21 mouse cellular contexts compared by ENCODE assay signal in genomic region chr5:117292547-117292946, GRCm38 (mm10). TPM values are rescaled to one million over a fixed set of nuclear protein-coding genes. Genes with fewer than 3 reads are reported as not detected.
DNase-seq lines count a peak whose midpoint lies in the region; ATAC-seq lines count a peak whose summit lies in the region.
"Had no signal": no experiment of that assay in that cellular context is flagged by ENCODE, and none has a peak within 500 bp of the region (broad histone marks: within the 10 kb centered on the region; RNA-seq: fewer than 3 reads in every experiment).

No protein-coding gene starts in this region.

- H3K9me3 ChIP-seq in intestine, embryonic 16.5 days (ENCODE audit: control insufficient read depth, low read length): no peaks in the 10 kb centered on the region
- H3K9me3 ChIP-seq in forebrain, embryonic 14.5 days (replicated peaks; ENCODE audit: control insufficient read depth, low read length): no peaks in the 10 kb centered on the region
- H3K9me3 ChIP-seq: forebrain, embryonic 15.5 days; heart, embryonic 15.5 days; lung, embryonic 15.5 days had no signal

- DNase-seq in kidney, adult 9 months: peak; percentile 78
- DNase-seq in kidney, postnatal 10 days: no peak
- peak; percentile 93 for DNase-seq in ES-CJ7 (ENCODE audit: low read depth, low spot score)
- DNase-seq in kidney, postnatal 36 days: peak; percentile 49 to 64
- no peak for DNase-seq in thymus, postnatal 14 days
- DNase-seq in forebrain, embryonic 14.5 days (ENCODE audit: low spot score): no peak
- no peak for DNase-seq in layer of hippocampus, adult 9-10 months (ENCODE audit: low spot score)
- DNase-seq: adrenal gland, adult 8-10 months; cerebellum, adult 9-11 months; gastrocnemius, postnatal 14 days; right cerebral cortex, postnatal 4 days had no signal

- no peaks in the 10 kb centered on the region for H3K36me3 ChIP-seq in intestine, embryonic 16.5 days (ENCODE audit: control insufficient read depth, insufficient read depth, low read length)
- no peaks in the 10 kb centered on the region for H3K36me3 ChIP-seq in forebrain, embryonic 14.5 days (ENCODE audit: control insufficient read depth, insufficient read depth, low read length)
- H3K36me3 ChIP-seq: embryonic facial prominence, embryonic 12.5 days; forebrain, embryonic 15.5 days; heart, embryonic 15.5 days; lung, embryonic 15.5 days had no signal

- no peak overlapping the region for H3K4me2 ChIP-seq in intestine, embryonic 16.5 days (ENCODE audit: low read depth, low read length)
- H3K4me2 ChIP-seq in forebrain, embryonic 14.5 days (ENCODE audit: low read length): no peak overlapping the region
- H3K4me2 ChIP-seq: embryonic facial prominence, embryonic 12.5 days; forebrain, embryonic 15.5 days; heart, embryonic 15.5 days; lung, embryonic 15.5 days; midbrain, embryonic 11.5 days had no signal

- no peak overlapping the region for H3K27ac ChIP-seq in intestine, embryonic 16.5 days (ENCODE audit: low read length)
- H3K27ac ChIP-seq in forebrain, embryonic 14.5 days (ENCODE audit: low read depth, low read length): no peak overlapping the region
- H3K27ac ChIP-seq: embryonic facial prominence, embryonic 12.5 days; forebrain, embryonic 15.5 days; heart, embryonic 15.5 days; hindbrain, postnatal 0 days; layer of hippocampus, adult 2 months; lung, embryonic 15.5 days; macrophage had no signal

- H3K9ac ChIP-seq in intestine, embryonic 16.5 days (ENCODE audit: low read depth, low read length): no peak overlapping the region
- no peak overlapping the region for H3K9ac ChIP-seq in forebrain, embryonic 14.5 days (ENCODE audit: low read length)
- H3K9ac ChIP-seq: embryonic facial prominence, embryonic 12.5 days; forebrain, embryonic 15.5 days; heart, embryonic 15.5 days; lung, embryonic 15.5 days had no signal

- peaks cover 5% of the 10 kb centered on the region; the same call in 1 of the 2 replicates for H3K4me1 ChIP-seq in intestine, embryonic 16.5 days (ENCODE audit: control insufficient read depth, insufficient read depth, low read length)
- no peaks in the 10 kb centered on the region for H3K4me1 ChIP-seq in forebrain, embryonic 14.5 days (ENCODE audit: control insufficient read depth, insufficient read depth, low read length)

- H3K4me3 ChIP-seq in intestine, embryonic 16.5 days (ENCODE audit: low read length): no peak overlapping the region
- no peak overlapping the region for H3K4me3 ChIP-seq in forebrain, embryonic 14.5 days (ENCODE audit: low read depth, low read length)
- H3K4me3 ChIP-seq: embryonic facial prominence, embryonic 12.5 days; erythroblast, embryonic 14.5 days; forebrain, embryonic 15.5 days; heart, embryonic 15.5 days; layer of hippocampus, adult 2 months; lung, embryonic 15.5 days had no signal

- 68% methylated on average over 6 of the region's 6 CpGs for WGBS in intestine, embryonic 16.5 days
- WGBS in forebrain, embryonic 14.5 days: 86% methylated on average over 6 of the region's 6 CpGs

- 0 out of 2 replicates have a peak, but pooled peaks have one; percentile 14 for ATAC-seq in intestine, embryonic 16.5 days
- ATAC-seq in forebrain, embryonic 14.5 days: no peak
- ATAC-seq: forebrain, embryonic 15.5 days; hindbrain, postnatal 0 days had no signal

- H3K27me3 ChIP-seq in intestine, embryonic 16.5 days (replicated peaks; ENCODE audit: control insufficient read depth, insufficient read depth, low read length): no peaks in the 10 kb centered on the region
- H3K27me3 ChIP-seq in forebrain, embryonic 14.5 days (replicated peaks; ENCODE audit: control insufficient read depth, insufficient read depth, low read length): no peaks in the 10 kb centered on the region
- H3K27me3 ChIP-seq: embryonic facial prominence, embryonic 12.5 days; forebrain, embryonic 15.5 days; heart, embryonic 15.5 days; lung, embryonic 15.5 days had no signal

RNA-seq across cellular contexts. Expression of gene Pebp1, which starts 5.1 kb away (rescaled TPM):
- 636 and 699 TPM in 2 replicates for polyA plus RNA-seq in intestine, embryonic 16.5 days (2015; fragmentation: Nextera tagmentation; extraction: Ambion mirVana)
- 1,292 and 1,314 TPM in 2 replicates for polyA plus RNA-seq in forebrain, embryonic 14.5 days (2014; fragmentation: Nextera tagmentation; extraction: Ambion mirVana)

RNA-seq across cellular contexts. Expression of gene Vsig10, which starts 26.3 kb away (rescaled TPM):
- 15.4 and 18.6 TPM in 2 replicates for polyA plus RNA-seq in intestine, embryonic 16.5 days (2015; fragmentation: Nextera tagmentation; extraction: Ambion mirVana)
- polyA plus RNA-seq in forebrain, embryonic 14.5 days (2014; fragmentation: Nextera tagmentation; extraction: Ambion mirVana): 0.69 and 1.1 TPM in 2 replicates
- polyA plus RNA-seq: erythroblast, embryonic 14.5 days had no signal

Comparison
In these comparisons a context has a peak if more than half of its experiments do, and no peak if none do; other contexts are left out.
1. DNase-seq: peak in kidney, adult 9 months (single experiment), ES-CJ7 (single experiment) and kidney, postnatal 36 days (2 of 2); none in kidney, postnatal 10 days (single experiment), thymus, postnatal 14 days (single experiment), forebrain, embryonic 14.5 days (single experiment) and layer of hippocampus, adult 9-10 months (single experiment).